Mouse (Mus musculus): Measurements from ENCODE around the gene Gm49510.

Gene Gm49510

DNA sequence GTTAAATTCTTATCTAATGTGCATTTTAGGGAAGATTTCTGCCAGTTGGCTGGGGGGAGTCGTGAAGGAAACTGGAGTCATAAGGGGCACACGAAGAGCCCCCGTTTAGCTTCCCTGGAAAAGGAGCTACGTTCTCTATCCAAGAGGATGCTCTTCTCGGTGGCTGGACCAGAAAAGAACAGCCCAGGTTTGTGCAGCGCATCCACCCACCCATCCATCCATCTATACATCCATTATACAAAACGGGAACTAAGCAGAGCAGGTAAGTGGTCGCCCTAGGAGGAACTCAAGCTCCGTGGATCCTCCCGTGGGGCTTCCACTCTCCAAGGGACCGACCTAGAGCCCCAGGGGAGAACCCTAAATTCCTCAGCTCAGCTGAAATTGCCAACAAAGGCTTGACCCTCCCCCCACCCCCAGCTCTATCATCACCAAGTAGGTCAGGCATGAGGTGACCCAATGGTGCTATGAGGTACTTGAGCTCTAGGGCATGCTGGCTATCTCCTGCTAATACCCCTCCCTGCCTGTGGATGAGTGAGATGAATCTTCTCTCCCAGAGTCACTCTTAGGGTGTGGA, 48.8 kb downstream of the Gm49510 start:
- no peak for DNase-seq

DNA sequence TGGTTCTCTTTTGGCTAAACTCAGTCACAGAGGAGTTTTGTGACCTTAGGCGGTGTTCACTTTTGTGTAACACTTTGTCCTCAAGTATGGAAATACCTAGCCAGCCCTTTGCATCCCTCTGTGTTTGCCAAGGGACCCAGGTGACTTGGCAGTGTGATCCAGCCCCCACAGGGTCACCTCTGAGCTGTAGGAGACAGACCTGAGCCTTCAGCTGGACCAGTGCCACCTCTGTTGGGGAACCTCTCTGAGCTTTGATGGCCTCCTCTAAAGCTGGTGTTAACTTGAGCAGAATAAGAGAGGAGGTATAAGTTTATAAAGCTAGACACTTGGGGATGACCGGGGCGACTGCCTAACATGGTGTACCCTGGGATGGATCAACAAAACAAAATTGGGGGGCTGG, 49.4 kb downstream of the Gm49510 start:
- no peak for DNase-seq

DNA sequence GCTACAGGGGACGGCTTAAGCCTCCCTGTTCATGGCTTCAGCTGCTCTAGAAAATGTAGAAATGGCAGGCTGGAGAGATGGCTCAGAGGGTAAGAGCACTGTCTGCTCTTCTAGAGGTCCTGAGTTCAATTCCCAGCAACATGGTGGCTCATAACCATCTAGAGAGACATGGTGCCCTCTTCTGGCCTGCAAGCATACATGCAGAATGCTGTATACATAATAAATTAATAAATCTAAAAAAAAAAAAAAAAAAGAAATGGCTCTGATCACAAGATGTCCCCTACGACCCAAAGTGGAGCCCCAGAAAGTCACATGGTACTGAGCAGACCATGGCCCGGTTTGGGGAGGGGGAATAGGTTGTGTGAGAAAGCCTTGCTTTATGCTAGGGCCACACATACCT, 56.2 kb downstream of the Gm49510 start:
- DNase-seq, result no peak

DNA sequence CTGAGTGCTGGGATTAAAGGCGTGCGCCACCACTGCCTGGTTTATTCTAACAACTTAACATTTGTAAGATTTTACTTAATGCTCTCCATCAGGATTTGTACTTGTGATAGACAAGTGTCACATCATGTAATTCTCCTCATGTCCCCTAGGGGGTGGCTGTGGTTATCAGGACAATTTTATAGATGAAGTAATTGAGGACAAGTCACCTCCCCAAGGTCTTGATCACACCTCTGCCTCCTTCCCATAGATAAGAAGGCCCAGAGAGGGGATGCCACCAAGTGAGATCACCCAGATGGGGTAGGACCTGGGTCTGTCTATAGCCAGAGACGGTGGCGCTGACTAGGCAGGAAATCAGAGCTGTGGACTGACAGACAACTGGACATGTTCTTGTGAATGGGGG, 56.9 kb downstream of the Gm49510 start:
- no peak for DNase-seq

DNA sequence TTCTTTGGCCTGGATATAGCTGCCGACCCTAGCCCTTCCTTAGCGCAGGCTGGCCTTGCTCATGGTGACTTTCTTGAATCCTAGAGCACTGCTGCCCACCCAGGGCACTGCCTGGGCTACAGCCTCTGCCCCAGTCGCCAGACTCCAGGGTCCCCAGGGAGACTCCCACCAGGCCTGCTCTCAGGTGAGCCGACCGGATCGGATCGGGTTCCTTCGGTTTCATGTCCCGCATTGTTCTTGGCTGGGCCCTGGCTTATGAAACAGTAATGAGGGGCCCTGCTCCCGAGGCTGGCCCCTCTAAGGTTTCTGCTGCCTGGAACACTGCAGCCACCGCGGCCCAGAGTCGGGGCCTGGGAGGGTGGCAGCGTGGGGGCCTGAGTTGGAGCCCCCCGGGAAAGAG, 57.6 kb downstream of the Gm49510 start:
- no peak for DNase-seq

DNA sequence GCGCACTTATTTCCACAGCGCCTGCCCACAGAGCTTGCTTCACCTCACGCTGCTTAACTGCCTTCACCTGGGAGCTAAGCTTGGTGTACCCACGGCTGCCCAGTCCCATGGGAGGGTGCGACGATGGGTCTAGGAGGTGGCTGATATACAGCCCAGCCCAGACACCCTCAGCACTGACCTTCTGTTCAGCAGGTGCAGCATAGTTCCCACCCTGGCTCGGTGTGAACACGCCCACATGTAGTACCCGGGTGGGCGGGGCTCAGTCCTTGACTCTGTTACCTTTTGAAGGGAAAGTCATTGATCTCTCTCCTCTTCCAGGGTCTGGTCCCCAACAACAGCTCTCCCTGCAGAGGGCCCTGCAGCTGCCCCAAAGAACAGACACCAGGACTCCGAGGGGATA, 60.1 kb downstream of the Gm49510 start:
- DNase-seq, result no peak

DNA sequence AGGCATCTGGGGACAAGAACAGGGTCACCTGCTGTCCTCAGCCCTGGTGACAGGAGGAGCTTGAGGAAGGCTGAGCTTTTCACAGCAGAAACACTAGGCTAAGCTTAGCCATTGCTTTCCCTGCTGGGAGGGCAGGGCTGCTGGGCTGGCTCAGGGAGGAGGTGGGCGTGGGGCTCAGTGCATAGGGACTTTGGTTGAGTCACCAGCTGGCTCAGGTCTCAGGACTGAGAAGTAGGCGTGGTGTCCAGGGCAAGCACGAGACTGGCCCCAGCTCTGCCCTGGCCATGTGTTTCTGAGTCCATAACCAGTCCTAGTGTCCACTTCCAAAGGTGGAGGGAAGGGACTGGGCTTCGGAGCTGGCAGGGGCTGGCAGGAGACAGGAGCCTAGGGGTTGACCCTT, 60.6 kb downstream of the Gm49510 start:
- DNase-seq, result no peak

DNA sequence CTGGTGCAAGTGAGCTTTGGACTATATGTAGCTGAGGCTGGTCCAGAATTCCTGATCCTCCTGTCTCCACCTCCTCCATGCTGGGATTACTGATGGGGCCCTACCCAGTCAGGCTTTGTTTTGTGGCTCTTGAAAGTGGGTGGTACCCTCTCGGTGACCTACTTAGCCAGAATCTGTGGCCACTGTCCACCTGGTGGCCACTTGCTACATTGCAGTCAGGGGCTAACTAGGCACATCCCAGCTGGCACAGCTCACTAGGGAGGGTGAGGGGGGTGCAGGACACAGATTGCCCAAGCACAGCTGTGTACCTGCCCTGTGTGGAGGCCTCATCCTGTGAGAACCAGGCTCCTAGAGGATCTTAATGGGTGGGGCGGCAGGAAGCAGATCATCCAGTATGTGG, 63.4 kb downstream of the Gm49510 start:
- peak in 1 of 2 experiments; percentile 44 for DNase-seq
